Mouse (Mus musculus): ENCODE measurements around the gene Rbm10.

Gene Rbm10

DNA sequence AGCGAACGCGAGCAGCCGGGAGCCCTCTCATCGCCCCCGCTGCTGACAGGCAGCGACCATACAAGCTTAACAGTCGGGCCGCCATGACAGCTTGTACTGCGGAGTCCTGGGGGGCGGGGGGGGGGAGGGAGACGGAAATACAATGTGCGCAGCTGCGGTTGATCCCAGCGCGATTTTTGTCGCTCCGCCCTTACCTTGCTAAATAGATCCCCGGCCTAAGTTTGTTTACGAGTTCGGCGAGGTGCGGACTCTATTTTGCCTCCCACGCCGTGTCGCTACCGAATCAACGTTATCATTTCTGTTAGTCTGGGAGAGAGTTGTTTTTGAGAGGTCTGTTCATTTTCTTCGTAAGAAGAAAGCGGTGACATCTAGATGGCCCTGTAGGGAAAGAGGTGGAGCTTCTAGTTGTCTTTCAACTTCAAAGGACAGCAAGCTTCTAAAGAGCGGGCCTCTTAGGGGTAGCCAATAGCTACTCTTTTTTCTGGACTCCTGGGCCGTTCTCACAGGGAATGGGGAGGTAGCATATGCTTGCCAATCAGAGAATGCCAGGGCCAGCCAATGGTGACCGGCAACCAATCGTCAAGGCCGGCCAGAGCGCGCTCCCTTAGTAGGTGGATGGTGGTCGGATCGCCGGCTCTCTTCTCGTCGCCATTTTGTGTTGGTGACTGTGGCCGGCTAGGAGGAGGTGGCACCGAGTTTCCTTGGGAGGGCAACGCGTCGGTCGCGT lies at the start of gene Rbm10, which contains the start of gene Ndufb11:
Gene Rbm10 (plus strand): TSS at position 328 of the 727 bp plus-strand sequence.
Gene Ndufb11 (minus strand): TSS at position 444 of the 727 bp plus-strand sequence.
- DNase-seq (ENCODE audit: low read depth): peak; percentile 89

GRCm38 (mm10) chrX:20571024-20571423 lies 46.3 kb upstream of the Rbm10 start:
- no peak for DNase-seq (ENCODE audit: low read depth)

- DNase-seq (ENCODE audit: low read depth): no peak
Observed at GRCm38 (mm10) chrX:20572683-20573082, 44.6 kb upstream of the Rbm10 start.

DNA sequence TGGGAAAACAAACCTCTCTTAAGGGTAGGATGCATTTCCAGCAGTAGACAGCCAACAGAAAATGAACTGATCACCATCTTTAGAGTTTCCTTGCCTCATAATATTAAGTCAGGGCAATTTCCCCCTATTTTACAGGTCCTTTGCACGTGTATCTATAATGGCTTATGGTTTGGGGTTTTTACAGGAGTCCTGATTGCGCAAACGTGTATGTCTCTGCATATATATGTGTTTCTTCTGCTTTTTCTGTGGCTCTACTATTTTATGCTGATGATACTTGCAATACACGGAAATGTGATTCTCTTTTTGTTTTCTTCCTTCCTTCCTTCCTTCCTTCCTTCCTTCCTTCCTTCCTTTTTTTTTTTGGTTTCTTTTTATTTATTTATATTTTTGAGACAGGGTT lies 43.4 kb upstream of the Rbm10 start:
- no peak for DNase-seq (ENCODE audit: low read depth)

DNA sequence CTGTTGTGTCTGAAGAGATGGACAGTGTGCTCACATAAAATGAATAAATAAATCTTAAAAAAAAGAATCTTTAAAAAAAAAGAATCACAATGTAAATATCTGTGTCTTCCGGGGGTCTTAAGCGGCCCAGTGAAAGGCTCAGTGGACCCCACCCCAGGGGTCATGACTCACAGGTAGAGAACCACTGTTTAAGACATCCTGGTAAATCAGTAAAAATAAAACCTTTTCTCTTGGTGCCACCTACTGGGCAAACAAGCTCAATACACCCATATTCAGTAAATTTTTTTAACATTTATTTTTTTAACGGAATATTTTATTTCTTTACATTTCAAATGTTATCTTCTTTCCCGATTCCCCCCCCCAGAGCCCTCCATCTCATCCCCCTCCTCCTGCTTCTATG lies 29.3 kb upstream of the Rbm10 start:
- DNase-seq (ENCODE audit: low read depth): peak; percentile 33

GRCm38 (mm10) chrX:20608500-20608899 lies 8.8 kb upstream of the Rbm10 start:
- DNase-seq (ENCODE audit: low read depth): no peak

- no peak for DNase-seq (ENCODE audit: low read depth)
Observed at GRCm38 (mm10) chrX:20616861-20617175, 485 bp upstream of the Rbm10 start.

DNA sequence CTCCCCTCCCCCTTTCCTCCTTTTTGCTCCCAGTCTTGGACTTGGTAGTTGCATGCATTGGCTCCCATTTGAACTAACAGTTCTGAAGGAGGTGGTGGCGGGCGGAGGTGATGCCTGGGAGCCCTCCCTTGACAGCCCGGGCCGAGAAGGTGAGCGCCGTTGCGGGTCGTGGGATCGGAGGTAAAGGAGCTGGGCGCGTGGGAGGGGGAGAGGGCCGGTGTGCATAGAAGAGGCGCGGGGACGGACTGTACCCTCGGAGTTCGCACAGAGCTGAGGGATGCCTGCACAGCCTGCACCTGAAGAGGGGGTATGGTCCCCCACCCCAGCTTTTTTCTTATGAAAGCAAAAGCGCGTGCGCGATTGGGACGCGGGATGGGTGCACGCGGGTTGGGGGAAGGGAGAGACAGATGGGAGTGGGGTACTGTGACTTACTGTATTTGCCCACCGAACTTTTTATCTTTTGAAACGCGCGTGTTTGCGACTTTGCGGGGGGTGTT lies 648 bp downstream of the Rbm10 start:
- DNase-seq (ENCODE audit: low read depth): no peak

GRCm38 (mm10) chrX:20638141-20638540 lies 20.8 kb downstream of the Rbm10 start:
- no peak for DNase-seq (ENCODE audit: low read depth)

DNA sequence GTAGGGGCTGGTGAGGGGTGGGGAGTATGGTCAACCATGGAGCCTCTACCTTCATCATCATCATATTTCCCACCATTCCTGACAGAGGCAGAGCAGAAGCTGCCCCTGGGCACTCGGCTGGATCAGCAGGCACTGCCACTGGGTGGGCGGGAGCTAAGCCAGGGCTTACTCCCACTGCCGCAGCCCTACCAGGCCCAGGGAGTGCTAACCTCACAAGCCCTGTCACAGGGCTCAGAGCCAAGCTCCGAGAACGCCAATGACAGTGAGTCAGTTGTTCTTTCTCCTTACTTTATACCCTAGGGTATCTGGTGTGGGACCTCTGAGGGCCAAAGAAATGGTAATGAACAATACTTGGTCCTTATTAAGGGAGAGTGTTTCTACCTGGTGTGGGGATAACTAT lies 27.5 kb downstream of the Rbm10 start:
- DNase-seq (ENCODE audit: low read depth): no peak

GRCm38 (mm10) chrX:20657593-20657992 lies 40.3 kb downstream of the Rbm10 start:
- DNase-seq (ENCODE audit: low read depth): no peak

- peak; percentile 84 for DNase-seq (ENCODE audit: low read depth)
Observed at GRCm38 (mm10) chrX:20658026-20658652, 40.8 kb downstream of the Rbm10 start, which contains the start of gene Uba1. TSS of gene Uba1 (plus strand) at chrX:20658326.

GRCm38 (mm10) chrX:20658891-20659406 lies 41.6 kb downstream of the Rbm10 start:
- DNase-seq (ENCODE audit: low read depth): peak; percentile 36

DNA sequence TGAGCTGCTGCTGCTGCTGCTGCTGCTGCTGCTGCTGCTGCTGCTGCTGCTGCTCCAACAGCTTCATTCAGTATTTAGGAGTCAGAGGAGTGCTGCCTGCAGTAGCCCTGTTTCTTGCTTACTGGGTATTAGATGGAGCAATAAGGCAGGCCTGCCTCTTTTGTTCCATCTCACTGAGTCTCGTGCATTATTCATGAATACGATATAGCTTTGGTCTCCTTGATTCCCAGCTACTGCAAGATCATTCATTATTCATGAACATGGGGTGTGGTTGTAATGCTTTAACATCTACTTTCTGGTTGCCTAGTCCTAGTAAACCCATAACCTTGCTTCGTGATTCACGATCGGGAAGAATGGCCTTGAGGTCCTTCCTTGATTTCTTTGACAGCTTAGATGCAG lies 45.0 kb downstream of the Rbm10 start:
- no peak for DNase-seq (ENCODE audit: low read depth)

DNA sequence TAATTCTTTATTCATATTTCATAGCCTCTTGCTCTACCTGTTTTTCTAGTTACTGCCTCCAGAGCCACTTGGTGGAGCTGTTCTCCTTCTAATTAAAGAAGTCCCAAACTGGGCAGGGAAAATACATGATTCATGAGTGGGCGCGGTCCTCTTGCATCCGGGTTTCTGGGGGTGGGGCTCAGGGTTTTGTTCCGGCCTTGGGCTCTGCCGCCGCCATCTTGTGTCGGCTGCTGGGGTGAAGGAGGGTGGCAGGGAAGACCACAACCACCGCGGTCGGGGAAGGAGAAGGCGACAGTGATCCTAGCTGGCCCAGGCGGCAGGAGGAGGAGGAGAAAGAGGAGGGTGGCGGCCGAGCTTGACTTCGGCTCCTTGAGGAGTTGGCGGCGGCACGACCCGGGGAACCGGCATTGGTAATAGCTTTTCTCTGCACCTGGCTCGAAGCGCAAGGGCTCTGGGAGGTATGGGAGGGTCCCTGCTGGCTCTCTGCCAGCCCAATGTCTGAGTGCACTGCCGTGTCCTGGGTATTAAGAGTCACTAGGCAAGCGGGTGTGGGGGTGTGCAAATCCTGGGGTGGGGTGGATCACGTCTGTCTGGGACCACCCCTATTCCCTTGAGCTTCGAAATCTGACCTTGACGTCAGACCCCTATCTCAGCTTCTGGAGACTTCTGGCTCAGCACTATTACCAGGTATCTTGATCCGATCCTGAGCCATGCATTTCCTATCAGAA lies 45.6 kb downstream of the Rbm10 start:
- peak; percentile 89 for DNase-seq (ENCODE audit: low read depth)

DNA sequence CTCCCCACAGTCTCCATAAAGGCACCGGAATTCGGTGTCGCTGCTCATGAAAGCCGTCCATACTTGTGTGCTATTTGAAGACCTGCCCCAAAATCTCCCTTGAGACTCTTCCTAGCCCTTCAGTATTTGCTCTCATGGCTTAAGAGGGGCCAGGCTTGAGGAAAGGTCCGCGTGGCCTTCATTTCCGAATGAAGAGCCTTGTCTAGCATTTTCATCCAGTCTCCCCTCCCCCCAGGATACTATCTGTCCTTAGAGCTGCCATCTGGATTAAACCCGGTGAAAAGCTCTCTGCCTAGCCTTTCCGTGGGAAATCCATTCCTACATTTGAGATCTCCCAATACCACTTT lies 46.1 kb downstream of the Rbm10 start:
- DNase-seq (ENCODE audit: low read depth): no peak

- DNase-seq (ENCODE audit: low read depth): peak; percentile 92
Observed at GRCm38 (mm10) chrX:20687519-20688067, 70.3 kb downstream of the Rbm10 start, which contains the start of gene Cdk16. TSS of gene Cdk16 (plus strand) at chrX:20687954.

GRCm38 (mm10) chrX:20688068-20688547 lies 70.8 kb downstream of the Rbm10 start:
- peak; percentile 87 for DNase-seq (ENCODE audit: low read depth)

GRCm38 (mm10) chrX:20688615-20689014 lies 71.3 kb downstream of the Rbm10 start:
- DNase-seq (ENCODE audit: low read depth): peak; percentile 65

- no peak for DNase-seq (ENCODE audit: low read depth)
Observed at GRCm38 (mm10) chrX:20691566-20691965, 74.3 kb downstream of the Rbm10 start.

DNA sequence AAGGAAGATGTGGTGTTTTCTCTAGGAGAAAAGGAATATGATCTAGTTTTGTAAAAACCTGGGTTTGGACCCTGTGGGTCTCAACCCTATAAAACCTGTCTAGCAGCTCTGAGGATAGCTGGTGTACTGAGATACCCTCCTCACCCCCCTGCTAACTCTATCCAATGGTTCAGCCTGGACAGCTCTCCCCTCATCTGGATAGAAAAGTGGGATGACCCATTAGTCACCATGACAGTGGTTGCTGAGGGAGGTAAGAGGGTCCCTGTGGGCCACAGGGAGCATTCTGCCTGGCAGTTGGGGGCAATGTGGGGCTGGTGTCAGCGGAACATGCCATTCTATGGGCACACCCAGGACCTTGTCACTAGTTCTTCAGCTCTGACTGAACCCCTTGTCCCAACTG lies 75.3 kb downstream of the Rbm10 start:
- no peak for DNase-seq (ENCODE audit: low read depth)

GRCm38 (mm10) chrX:20695842-20696241 lies 78.5 kb downstream of the Rbm10 start:
- DNase-seq (ENCODE audit: low read depth): no peak
